Mouse (Mus musculus) left cerebral cortex, postnatal 10 days (tissue): ENCODE results near the gene Bpifc. TPM values are rescaled to one million over a fixed set of nuclear protein-coding genes. Genes with fewer than 3 reads are reported as not detected.
"Not testable (repeated sequence)": the region's sequence is repeated elsewhere in the genome, so short reads cannot be mapped to it uniquely, and the experiment has no call there.

ENCODE experiments used
- DNase-seq, 2 experiments: peaks; one replicate each; pipeline ENCODE4 v3.0.0; 2021 to 2022; ENCODE audit warnings: low spot score in 2 of 2, mixed read lengths in 1 of 2; ENCODE audit errors: extremely low spot score in 1 of 2
- intact Hi-C: fragments of 180-260 bp; cut with DNase I; formaldehyde crosslinking; loops from one replicate; pipeline ENCODE4 v1.15.1; 2025
- total RNA-seq, 2 experiments: library from RNA; stranded (reverse); gene quantifications; 2 replicates each; pipeline ENCODE4 v1.2.3; 2021

Bpifc gene
- not detected for total RNA-seq

DNA sequence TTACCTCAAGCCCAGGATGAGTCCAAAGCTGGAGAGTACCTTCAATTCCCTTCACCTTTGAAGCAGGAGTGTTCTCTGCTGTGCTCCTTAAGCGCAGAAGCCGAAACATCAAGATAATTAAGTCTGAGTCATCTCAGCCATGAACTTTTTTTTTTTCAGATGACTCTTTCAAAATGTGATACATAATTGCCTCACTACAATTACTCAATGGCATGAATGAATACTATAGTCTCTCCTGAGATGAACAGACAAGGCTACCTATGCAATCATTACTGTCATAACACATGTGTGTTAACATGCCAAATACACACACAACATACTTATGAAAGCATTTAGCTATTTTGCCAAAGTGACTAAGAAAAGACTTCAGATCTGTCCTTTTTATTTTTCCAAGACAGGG lies at the start of gene Bpifc:
TSS of gene Bpifc (minus strand) at position 115 of the 400 bp plus-strand sequence.
- no peak for DNase-seq
- intact Hi-C loops, result no loop called here

DNA sequence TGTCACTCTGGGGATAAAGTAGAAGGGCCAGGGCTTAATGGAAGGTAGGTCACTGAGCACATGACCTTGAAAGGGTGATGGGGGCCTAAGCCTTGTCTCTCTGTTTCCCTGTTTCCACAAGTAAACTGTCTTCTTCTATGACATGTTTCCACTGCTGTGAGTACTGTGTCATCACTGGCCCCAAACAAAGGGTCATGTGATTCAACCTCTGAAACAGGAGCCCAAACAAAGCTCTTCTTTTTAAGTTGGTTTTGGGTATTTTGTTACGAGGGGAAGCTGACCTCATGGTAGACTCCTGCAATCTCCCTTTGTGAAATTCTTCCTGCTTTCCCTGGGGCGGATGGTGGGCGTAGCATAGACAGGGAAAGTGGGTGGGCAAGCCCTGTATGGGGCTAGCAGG lies 48.6 kb upstream of the Bpifc start:
- no peak for DNase-seq
- intact Hi-C loops, result no loop called here

DNA sequence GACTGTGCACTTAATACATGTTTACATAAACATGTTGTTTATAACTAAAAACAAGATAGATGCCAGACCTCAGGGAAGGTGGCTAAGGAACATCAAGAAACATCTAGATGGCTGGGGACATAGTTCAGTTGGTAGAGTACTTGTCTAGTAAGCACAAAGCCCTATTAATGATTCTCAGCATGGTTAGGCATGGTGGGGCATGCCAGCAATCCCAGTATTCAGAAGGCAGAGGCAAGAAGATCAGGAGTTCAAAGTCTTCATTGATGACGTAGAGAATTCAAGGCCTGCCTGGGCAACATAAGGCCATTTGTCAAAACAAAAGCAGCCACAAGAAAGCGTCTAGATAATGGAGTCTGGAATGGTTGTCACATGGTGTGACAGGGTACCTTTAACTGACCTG lies 46.0 kb upstream of the Bpifc start:
- DNase-seq, result no peak
- intact Hi-C loops, result no loop called here

DNA sequence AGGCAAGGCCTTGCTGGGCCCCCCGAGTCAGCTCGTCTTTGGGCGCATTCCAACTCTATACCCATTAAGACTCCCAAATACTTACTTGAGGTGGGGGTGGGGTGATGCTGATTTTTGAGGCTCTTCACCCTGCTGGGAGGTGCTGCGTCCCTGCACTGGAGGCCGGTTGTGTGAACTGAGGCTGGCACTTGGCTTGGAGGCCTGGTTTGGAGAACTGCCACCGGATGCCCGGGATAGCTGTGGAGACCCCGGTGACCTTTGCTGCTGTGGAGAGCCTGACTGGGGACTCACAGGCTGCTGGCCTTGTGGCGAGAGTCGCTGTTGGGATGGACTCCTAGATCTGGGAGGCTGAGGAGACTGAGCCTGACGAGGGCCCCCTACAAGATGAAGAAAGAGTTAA lies 45.6 kb upstream of the Bpifc start:
- intact Hi-C loops, result no loop called here
- no peak for DNase-seq

DNA sequence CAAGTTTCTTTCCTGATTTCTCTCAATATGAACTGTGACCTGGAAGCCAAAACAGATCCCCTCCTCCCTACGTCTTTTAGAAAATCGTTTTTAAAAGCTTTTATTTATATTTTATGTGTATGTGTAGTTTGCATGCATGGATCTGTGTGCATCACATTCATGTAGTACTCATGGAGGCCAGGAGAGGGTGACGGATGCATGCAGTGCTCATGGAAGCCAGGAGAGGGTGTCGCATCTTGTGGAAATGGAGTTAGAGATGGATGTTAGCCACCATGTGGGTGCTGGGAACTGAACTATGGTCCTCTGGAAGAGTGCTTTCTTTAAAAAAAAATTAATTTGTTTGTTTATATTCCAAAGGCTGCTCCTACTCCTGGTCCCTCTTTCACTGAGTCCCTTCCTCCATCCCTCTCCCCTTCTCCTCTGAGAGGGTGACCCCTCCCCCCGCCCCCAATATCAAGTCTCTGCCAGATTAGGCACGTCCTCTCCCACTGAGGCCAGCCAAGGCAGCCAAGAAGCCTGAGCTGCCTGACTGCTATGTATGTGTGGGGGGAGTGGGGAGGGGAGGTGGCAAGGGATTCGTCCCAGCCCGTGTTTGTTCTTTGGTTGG lies 44.7 kb upstream of the Bpifc start:
- DNase-seq, result no peak
- intact Hi-C loops, result no loop called here

DNA sequence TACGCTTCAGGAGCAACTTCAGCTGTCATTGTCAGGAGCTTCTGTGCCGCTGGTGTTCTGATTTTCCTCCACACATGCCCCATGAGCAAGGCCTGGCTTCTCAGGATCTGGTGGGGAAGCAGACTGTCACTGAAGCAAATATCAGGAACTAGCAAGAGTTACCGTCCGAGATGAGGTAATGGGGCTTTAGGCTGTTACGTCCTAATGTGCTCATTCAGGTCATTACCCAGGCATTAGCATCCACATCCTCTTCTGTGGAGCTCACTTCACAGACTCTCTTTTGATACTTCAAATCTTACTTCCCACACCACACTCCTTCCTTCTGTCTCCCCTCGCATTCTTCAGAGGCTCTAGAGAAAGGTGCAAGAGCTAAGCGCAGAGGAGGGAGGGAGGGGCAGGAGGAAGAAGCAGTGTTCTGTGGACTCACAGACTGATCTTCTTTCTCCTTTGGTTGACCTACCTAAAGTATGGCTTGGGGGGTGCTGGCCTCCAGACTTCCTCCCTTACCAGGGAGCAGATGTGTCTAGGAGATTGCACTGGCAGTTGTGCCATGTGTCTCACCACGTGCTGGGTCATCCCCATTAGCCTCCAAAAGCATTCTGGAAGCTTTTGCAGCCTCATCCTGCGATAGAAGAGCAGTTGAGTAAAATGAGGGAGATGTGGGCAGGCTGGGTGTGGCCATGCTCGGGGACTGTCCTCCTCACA lies 41.3 kb upstream of the Bpifc start:
- no peak for DNase-seq
- intact Hi-C loops, result no loop called here

DNA sequence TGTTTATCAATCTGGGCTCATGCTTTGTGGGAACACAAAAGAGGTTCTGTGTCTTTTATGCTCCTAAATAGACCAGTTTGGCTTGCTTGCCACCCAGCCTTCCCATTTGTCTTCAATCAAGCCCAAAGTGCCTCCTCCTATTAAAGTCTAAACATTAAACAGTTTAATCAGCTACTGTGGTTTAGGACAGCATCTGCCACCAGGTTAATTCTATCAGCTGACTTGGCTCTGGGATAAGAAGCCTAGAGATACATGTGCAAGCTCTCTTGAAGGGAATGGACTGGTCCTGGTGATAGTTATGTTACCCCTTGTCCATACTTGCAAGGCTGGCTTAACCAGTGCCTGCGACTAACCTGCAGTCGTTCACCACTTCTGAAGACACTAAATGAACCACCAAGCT lies 38.8 kb upstream of the Bpifc start:
- no peak for DNase-seq

DNA sequence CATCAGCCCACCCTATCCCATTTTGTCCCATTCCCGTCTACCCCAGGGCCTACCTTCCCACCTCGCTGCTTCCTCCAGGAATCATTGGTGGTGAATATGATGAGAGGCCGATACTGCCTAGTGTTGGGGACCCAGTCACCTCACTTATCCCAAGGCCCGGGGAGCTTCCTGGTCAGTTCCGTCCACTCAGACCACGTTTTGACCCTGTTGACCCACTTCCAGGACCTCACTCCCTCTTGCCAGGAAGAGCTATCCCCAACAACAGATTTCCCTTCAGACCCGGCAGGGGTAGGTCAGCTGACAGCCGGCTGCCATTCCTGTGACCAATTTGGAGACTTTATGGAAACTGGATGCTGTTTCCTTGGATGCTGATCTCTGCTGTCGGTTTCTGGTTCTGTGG lies 36.1 kb upstream of the Bpifc start:
- DNase-seq, result no peak
- intact Hi-C loops, result no loop called here

More for the DNA sequence above, 38.8 kb upstream of the Bpifc start:
- intact Hi-C loops, result no loop called here

DNA sequence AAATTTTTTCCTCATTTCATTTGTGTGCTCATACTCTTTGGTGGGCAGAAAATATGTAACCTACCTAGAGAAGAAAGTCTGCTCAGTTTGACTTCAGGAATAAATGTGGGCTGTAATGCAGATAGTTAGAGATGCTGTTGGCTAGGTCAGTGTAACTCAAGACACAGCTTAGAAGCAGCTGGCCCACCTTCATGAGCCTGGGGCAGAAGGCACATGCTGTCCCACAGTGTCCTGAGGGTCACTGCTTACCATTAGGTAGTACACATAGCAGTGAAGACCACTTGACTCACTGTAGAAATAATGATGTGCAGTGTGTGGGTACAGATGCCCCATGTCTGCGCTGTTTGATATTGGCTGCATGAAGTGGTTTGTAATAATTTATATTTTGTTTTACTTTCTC lies 34.7 kb upstream of the Bpifc start:
- intact Hi-C loops, result no loop called here
- DNase-seq, result no peak

DNA sequence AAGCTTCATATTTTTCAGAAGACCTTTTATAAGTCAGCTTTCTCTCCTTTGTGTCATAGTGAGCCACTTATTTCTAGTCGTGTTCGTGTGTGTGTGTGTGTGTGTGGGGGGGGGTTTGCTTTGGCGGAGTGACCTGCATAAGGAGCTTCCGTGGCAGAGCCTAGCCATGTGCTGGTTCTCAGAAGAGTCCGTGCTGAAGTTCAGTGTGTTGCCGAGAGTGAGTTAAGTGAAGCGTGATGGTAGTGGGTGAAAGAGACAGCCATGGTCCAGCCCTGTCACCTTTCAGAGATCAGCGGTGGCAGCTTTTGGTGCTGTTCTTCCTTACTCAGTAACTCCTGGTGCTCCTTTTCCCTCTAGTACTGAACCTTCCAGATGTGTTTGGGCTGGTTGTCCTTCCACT lies 32.4 kb upstream of the Bpifc start:
- intact Hi-C loops, result no loop called here
- no peak for DNase-seq

DNA sequence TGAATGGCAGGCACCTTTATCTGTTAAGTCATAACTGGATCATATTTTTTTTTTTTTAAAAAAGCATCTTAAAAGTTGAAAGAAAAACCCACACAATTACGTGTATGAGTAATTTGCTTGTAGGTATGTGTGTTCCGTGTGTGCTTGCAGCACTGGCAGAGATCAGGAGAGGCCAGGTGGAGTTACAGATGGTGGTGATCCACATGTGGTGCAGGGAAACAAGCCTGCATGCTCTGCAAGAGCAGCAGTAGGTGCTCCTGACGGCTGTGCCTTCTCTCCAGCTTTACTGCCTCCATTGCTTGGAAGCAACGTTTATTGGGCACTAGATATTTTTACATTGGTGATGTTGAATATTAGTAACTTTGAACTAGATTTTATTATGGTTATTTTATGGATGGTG lies 32.0 kb upstream of the Bpifc start:
- intact Hi-C loops, result no loop called here
- no peak for DNase-seq

DNA sequence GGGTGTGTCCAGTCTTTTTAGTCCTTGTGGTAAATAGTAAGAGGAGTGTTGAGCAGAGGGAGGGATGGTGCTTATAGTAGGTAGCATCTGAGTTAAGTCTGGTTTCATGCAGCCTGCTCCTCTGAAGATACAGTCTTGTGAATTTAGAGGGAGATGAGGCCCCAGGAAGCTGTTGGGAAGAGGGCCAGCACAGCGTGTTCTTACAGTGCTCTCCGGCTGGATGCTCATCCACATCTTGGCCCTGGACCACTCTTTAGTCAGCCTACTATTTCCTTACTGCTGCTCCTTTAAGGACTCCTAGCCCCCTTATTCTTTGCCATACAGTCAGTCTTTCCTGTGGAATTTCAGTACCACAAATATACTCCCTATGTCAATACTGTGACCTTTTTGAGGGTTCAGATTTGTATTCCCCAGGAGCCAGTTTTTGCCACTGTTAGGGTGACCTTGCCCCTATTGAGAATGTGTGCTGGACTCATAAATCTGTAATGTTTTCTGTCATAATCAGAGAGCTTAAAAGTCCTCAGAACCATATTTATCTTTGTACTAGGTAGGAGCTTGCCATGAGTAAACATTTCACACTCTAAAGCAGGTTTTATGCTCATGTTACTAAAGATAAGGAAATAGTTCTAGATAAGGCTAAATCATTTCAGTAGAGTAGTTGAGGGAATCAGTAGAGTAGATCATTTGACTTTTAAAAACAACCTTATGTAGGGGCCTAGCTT lies 22.5 kb upstream of the Bpifc start:
- no peak for DNase-seq
- intact Hi-C loops, result no loop called here

DNA sequence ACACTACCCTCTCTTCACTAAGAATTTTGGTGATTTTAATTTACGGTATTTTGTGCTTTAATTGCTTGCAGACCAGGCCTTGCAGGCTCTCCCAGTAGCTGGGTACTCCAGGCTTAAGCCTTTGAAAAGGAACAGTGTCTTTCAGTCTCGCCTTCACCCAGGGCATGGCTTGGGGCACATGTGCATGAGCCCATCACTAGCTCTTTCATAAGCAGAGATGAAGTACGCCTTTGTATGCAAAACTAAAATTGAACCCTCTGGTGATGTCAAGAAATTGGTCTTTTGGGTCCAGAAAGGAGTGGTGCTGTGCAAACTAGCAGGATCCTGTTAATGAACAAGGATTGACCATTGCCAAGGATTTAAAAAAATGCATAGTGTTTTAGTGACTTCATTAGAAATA lies 20.8 kb upstream of the Bpifc start:
- no peak for DNase-seq

DNA sequence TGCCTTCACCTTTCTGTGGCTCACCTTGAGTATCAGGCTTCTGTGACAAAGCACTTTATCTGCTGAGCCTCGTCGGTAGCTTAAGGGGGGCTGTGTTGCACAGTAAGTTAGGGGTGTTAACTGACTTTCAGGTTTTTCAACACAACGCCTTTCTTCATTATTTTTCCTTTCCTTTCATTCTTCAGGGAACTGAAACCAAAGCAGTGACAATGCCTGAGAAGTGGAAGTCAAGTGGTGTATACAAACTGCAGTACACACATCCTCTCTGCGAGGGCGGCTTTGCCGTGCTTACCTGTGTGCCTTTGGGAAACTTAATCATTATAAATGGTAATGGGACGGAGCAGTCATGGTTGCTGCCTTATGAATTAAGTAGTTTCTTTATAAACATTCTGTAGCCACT lies 19.0 kb upstream of the Bpifc start:
- intact Hi-C loops, result no loop called here
- no peak for DNase-seq

More for the DNA sequence above, 20.8 kb upstream of the Bpifc start:
- intact Hi-C loops, result no loop called here

DNA sequence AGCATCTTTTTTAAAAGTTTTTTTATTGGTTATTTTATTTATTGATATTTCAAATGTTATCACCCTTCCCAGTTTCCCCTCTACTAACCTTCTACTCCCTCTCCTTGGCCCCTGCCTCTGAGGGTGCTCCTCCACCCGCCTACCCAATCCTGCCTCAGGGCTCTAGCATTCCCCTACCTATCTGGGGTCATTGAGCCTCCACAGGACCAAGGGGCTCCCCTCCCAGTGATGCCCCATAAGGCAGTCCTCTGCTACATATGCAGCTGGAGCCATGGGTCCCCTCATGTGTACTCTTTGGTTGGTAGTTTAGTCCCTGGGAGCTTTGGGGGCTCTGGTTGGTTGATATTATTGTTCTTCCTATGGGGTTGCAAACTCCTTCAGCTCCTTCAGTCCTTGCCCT lies 15.1 kb upstream of the Bpifc start:
- intact Hi-C loops, DNase-seq: not testable (repeated sequence)

DNA sequence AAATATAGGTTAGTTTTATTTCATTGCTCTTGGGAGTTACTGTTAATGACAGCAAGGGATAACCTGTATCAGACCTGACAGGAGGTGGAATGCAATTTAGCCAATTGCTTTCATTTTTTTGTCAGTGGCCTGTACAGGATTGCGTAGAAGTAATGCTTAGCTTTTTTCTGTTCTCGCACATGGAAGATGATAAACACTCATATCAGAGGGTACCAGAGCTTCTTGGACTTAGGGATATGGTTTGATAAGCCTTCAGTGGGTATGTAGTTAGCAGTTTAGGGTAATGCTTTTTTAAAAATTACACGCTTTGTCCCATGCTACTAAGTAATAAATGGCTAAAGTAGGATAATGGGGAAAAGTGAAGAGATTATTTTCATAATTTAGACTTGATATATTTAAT lies 14.7 kb upstream of the Bpifc start:
- intact Hi-C loops, result no loop called here
- DNase-seq, result no peak

DNA sequence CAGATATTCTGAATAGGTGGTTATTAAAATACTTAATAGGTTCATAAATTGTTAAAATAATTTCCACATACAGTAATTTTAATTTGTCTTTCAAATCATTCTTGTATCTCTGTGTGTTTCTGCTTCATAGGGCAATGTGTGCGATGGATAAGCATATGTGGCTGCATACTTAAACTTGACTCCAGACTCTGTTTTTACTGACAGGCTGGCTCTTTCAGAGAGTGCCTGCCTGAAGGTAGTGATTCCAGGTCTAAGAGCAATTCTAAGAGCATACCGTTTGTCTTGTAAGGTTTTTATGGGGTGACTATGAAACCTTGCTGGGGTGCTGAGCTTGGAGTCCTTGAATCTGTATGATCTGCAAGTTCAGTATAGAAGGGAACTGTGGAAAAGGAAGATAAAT lies 14.2 kb upstream of the Bpifc start:
- intact Hi-C loops, result no loop called here
- no peak for DNase-seq

DNA sequence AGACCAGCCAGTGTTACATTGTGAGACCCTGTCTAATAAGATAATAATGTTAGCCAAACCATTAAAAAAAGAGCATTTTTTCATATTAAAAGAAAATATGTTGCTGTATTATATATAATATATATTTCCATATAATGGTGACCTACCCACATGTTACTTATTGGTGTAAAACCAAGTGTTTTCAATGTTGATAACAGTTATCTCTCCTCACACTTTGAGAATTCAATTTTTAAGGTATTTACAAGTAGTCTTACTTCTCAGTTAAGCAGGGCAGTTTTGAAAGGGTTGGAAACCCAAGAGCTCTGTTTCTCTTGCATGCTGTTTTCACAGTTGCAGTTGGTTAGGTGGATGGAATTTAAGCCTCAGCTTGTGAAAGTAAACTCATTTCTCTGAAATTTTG lies 11.5 kb upstream of the Bpifc start:
- intact Hi-C loops, result no loop called here
- no peak for DNase-seq

DNA sequence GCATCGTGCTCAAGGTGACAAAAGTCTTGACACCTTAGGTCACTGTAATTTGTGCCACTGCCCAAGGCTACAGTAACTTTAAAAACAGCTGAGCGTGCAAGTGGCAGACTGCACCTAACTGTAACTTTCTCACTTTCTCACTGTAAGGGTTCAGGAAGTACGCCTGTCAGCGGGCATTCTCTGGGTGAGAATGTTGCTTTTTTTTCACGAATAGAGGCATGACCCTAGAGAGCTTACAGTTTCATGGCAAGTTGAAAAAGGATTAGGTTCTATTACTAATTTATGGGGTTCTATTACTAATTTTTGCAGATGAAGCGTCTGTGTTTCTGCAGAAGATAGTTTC lies 10.8 kb upstream of the Bpifc start:
- no peak for DNase-seq
- intact Hi-C loops, result no loop called here

DNA sequence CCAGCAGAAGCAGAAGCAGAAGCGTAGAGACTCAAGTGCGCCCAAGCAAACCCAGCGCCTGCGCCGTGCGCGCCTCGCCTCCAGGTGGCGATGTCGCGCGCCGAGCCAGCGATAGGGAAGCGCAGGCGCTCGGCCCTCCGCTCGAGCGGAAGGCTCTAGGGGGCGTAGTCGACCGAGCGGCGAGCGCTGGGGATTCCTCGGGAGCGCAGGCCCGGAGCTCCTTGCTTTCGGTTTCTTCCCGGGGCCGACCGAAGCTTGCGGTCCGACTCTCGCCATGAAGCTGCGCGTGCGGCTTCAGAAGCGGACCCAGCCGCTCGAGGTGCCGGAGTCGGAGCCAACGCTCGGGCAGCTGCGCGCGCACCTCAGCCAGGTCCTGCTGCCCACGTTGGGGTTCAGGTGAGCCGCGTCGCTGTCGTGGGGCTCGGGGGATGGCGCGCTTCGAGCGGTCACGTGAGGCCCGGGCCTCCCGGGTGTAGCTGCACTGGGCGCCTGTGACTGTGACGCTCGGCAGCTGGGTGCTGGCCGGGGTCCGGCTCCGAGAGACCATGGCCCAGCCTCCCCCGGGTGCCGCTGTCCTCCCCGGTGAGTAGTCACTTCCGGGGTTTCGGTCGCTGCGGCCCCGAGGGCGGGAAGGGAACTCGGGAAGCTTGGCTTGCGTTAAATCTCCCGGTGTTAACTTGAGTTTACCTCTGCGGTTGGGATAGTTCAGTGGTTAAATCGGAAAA lies 10.2 kb upstream of the Bpifc start, which contains the start of gene Fbxo7:
TSS of gene Fbxo7 (plus strand) at position 224 of the 725 bp plus-strand sequence.
- peak; percentile 71 to 93 for DNase-seq
- intact Hi-C loops, result no loop called here
